Comparison of ENCODE assay signal across 18 mouse cellular contexts in the genomic region with DNA sequence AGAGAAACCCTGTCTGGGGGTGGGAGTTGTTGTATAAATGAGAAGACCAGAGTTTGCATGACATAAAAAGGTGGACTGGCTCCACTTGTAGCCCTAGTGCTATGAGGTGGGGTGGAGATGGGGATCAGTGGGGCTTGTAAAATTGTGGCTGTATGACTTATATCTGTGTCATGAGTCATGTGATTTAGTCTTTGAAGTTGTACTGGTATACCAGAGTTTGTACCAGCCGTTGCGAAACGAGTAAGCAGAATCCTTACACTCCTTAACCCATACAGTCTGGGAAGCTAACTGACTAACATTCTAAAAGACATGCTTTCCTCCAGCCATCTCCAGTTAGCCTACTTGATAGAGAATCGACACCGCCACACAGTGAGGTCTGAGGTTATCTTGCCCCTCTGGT. TPM values are rescaled to one million over a fixed set of nuclear protein-coding genes. Genes with fewer than 3 reads are reported as not detected.
A peak's percentile ranks its signal among the peaks of the same experiment; 100 is the strongest.
DNase-seq lines count a peak whose midpoint lies in the region; ATAC-seq and TF ChIP-seq lines count a peak whose summit lies in the region.
"Had no signal": no experiment of that assay in that cellular context is flagged by ENCODE, and none has a peak within 500 bp of the region (broad histone marks: within the 10 kb centered on the region; RNA-seq: fewer than 3 reads in every experiment).

No protein-coding gene starts in this region.

- TF ChIP-seq POLR2A in embryonic fibroblast, embryonic 13.5 days (IDR thresholded peaks at IDR 0.05; ENCODE audit: low read depth, low read length) = no peak

- H3K27me3 ChIP-seq in megakaryocyte, embryonic 14.5 days (replicated peaks) = no peaks in the 10 kb centered on the region
- no peaks in the 10 kb centered on the region for H3K27me3 ChIP-seq in stomach, embryonic 14.5 days (ENCODE audit: control insufficient read depth, insufficient read depth, low read length)
- no peaks in the 10 kb centered on the region for H3K27me3 ChIP-seq in kidney, embryonic 15.5 days
- H3K27me3 ChIP-seq: embryonic facial prominence, embryonic 15.5 days; midbrain, embryonic 15.5 days; neural tube, embryonic 12.5 days had no signal

- 87% methylated on average over 5 of the region's 5 CpGs for WGBS in stomach, embryonic 14.5 days
- WGBS in kidney, embryonic 15.5 days = 86% methylated on average over 5 of the region's 5 CpGs

- ATAC-seq in megakaryocyte, adult 5-6 weeks (ENCODE audit: poor library complexity, severe bottlenecking) = no peak
- no peak for ATAC-seq in stomach, embryonic 14.5 days (ENCODE audit: insufficient number of reproducible peaks, insufficient read depth, low FRiP score, low read depth)
- ATAC-seq in kidney, embryonic 15.5 days (replicated peaks; ENCODE audit: low FRiP score) = no peak
- ATAC-seq: forebrain, embryonic 14.5 days; midbrain, embryonic 15.5 days had no signal

- TF ChIP-seq CTCF in embryonic fibroblast, embryonic 13.5 days (IDR thresholded peaks at IDR 0.05; ENCODE audit: borderline replicate concordance, insufficient read depth, low read length) = no peak

- peak; percentile 64 for DNase-seq in adrenal gland, adult 2 months
- no peak for DNase-seq in spleen, adult 12 weeks (ENCODE audit: low spot score)
- DNase-seq: cerebellum, adult 2 months; heart, adult 2 months; heart, postnatal 4 days; kidney, adult 11 months; kidney, postnatal 25 days; spleen, adult 18-20 months had no signal

- H3K4me1 ChIP-seq in megakaryocyte, embryonic 14.5 days = peaks cover 97% of the 10 kb centered on the region
- H3K4me1 ChIP-seq in embryonic fibroblast, embryonic 13.5 days (ENCODE audit: control insufficient read depth, insufficient read depth, low read length) = peaks cover 18% of the 10 kb centered on the region
- H3K4me1 ChIP-seq in stomach, embryonic 14.5 days (ENCODE audit: control insufficient read depth, insufficient read depth, low read length) = peaks cover 8% of the 10 kb centered on the region; the same call in 1 of the 2 replicates
- H3K4me1 ChIP-seq in kidney, embryonic 15.5 days = peaks cover 6% of the 10 kb centered on the region
- H3K4me1 ChIP-seq: limb, embryonic 10.5 days had no signal

- H3K4me3 ChIP-seq in megakaryocyte, embryonic 14.5 days (replicated peaks) = peak overlapping the region; percentile 83
- no peak overlapping the region for H3K4me3 ChIP-seq in embryonic fibroblast, embryonic 13.5 days (ENCODE audit: insufficient read depth, low read length)
- no peak overlapping the region for H3K4me3 ChIP-seq in stomach, embryonic 14.5 days (ENCODE audit: low read depth, low read length)
- H3K4me3 ChIP-seq in kidney, embryonic 15.5 days (replicated peaks) = no peak overlapping the region
- H3K4me3 ChIP-seq: embryonic facial prominence, embryonic 15.5 days; heart, adult 2 months; limb, embryonic 10.5 days; midbrain, embryonic 15.5 days; neural tube, embryonic 12.5 days had no signal

- peaks cover 92% of the 10 kb centered on the region for H3K36me3 ChIP-seq in megakaryocyte, embryonic 14.5 days (replicated peaks; ENCODE audit: low read length)
- H3K36me3 ChIP-seq in stomach, embryonic 14.5 days (ENCODE audit: control insufficient read depth, insufficient read depth, low read length) = no peaks in the 10 kb centered on the region
- H3K36me3 ChIP-seq in kidney, embryonic 15.5 days = no peaks in the 10 kb centered on the region
- H3K36me3 ChIP-seq: embryonic facial prominence, embryonic 15.5 days; limb, embryonic 10.5 days; midbrain, embryonic 15.5 days; neural tube, embryonic 12.5 days had no signal

- H3K27ac ChIP-seq in embryonic fibroblast, embryonic 13.5 days (ENCODE audit: insufficient read depth, low read length) = peak overlapping the region; percentile 46; the same call in 1 of the 2 replicates
- peak overlapping the region; percentile 15; the same call in 1 of the 2 replicates for H3K27ac ChIP-seq in stomach, embryonic 14.5 days (ENCODE audit: low read length)
- no peak overlapping the region for H3K27ac ChIP-seq in kidney, embryonic 15.5 days
- H3K27ac ChIP-seq: embryonic facial prominence, embryonic 15.5 days; heart, adult 2 months; limb, embryonic 10.5 days; midbrain, embryonic 15.5 days; neural tube, embryonic 12.5 days had no signal

- no peak overlapping the region for H3K4me2 ChIP-seq in stomach, embryonic 14.5 days (replicated peaks; ENCODE audit: low read depth, low read length)
- H3K4me2 ChIP-seq in kidney, embryonic 15.5 days = no peak overlapping the region
- H3K4me2 ChIP-seq: embryonic facial prominence, embryonic 15.5 days; midbrain, embryonic 15.5 days; neural tube, embryonic 12.5 days had no signal

- no peaks in the 10 kb centered on the region for H3K9me3 ChIP-seq in megakaryocyte, embryonic 14.5 days
- no peaks in the 10 kb centered on the region for H3K9me3 ChIP-seq in stomach, embryonic 14.5 days (ENCODE audit: control insufficient read depth, low read depth, low read length)
- no peaks in the 10 kb centered on the region for H3K9me3 ChIP-seq in kidney, embryonic 15.5 days (replicated peaks)
- H3K9me3 ChIP-seq: embryonic facial prominence, embryonic 15.5 days; limb, embryonic 10.5 days; midbrain, embryonic 15.5 days; neural tube, embryonic 12.5 days had no signal

- H3K9ac ChIP-seq in stomach, embryonic 14.5 days (replicated peaks; ENCODE audit: low read depth, low read length) = no peak overlapping the region
- no peak overlapping the region for H3K9ac ChIP-seq in kidney, embryonic 15.5 days
- H3K9ac ChIP-seq: embryonic facial prominence, embryonic 15.5 days; midbrain, embryonic 15.5 days; neural tube, embryonic 12.5 days had no signal

RNA-seq across cellular contexts. Expression of gene Lims1, which starts 10.1 kb away (rescaled TPM):
- 2.9 and 6.5 TPM in 2 replicates for polyA plus RNA-seq in megakaryocyte, embryonic 14.5 days (2012; ENCODE audit: insufficient read depth, low replicate concordance)
- 239 and 260 TPM in 2 replicates for total RNA-seq in megakaryocyte, adult 5-6 weeks (2015)
- total RNA-seq in megakaryocyte, adult 5-6 weeks (2017) = 171 and 182 TPM in 2 replicates
- 10 to 100 TPM; 41.4 to 50.6 TPM for total RNA-seq in adrenal gland, adult 2 months (2021)
- 2.6 and 2.7 TPM in 2 replicates for polyA plus RNA-seq in adrenal gland, adult 2 months (2012; rRNA removed)
- 160 and 170 TPM in 2 replicates for polyA plus RNA-seq in embryonic fibroblast, embryonic 13.5 days (2011; ENCODE audit: insufficient read length, low read depth, missing spikeins)
- polyA plus RNA-seq in stomach, embryonic 14.5 days (2014; fragmentation: Nextera tagmentation; extraction: Ambion mirVana) = 173 and 178 TPM in 2 replicates
- 149 and 157 TPM in 2 replicates for polyA plus RNA-seq in kidney, embryonic 15.5 days (2015; fragmentation: Nextera tagmentation; extraction: Ambion mirVana)

Comparison
In these comparisons a context has a peak if more than half of its experiments do, and no peak if none do; other contexts are left out.
1. RNA of gene Lims1, which starts 10.1 kb away (polyA plus RNA-seq): 173 to 178 TPM in stomach, embryonic 14.5 days, 160 to 170 TPM in embryonic fibroblast, embryonic 13.5 days and 149 to 157 TPM in kidney, embryonic 15.5 days; 2.9 to 6.5 TPM in megakaryocyte, embryonic 14.5 days and 2.6 to 2.7 TPM in adrenal gland, adult 2 months; every median in the first group is over 10 times any median in the second.